Mouse (Mus musculus) embryonic stem cell, embryonic (primary cell): Measurements from ENCODE around the gene Ttll5.

ENCODE experiments used
- CTCF ChIA-PET, 4 experiments: fragments of 300-600 bp in 2 of 4; fragments of 350-600 bp in 2 of 4; sonication (Branson Sonifier 250); formaldehyde crosslinking; loops; one replicate each; lab custom pipeline; 2022; ENCODE audit warnings: inconsistent platforms in 2 of 4; lab: Charles Lee
- POLR2A ChIA-PET, 4 experiments: fragments of 300-600 bp in 2 of 4; fragments of 350-600 bp in 2 of 4; sonication (Branson Sonifier 250); formaldehyde crosslinking; loops; one replicate each; lab custom pipeline; 2022; ENCODE audit warnings: antibody characterized with exemption in 4 of 4, inconsistent platforms in 1 of 4; lab: Charles Lee

Gene Ttll5

DNA sequence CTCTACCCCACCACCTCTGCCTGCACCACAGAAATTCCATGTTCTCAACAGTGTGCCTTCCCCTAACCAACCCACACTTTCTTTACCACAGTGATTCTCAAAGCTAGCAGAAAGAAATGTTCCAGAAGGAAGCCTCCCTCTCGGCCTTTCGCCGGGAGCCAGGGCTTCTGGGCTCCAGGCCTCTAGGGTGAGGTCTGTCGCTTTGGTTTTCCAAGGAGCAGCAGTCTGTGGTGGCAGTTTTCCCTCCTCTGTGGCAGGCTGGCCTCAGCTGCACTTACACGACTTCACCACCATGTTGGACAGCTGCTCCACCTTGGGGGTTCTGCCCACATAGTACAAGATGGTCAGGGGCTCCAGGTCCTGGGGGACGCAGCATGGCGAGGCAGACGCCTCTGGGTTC lies 233.1 kb downstream of the Ttll5 start:
- POLR2A ChIA-PET, result interaction anchor here in 1 of 4 experiments (1.1 kb wide), 1 partner anchor 14 kb away, joined by 3 read pairs; no protein-coding TSS in a partner anchor
- CTCF ChIA-PET, result interaction anchor here in 1 of 4 experiments (0.6 kb wide), 1 partner anchor 954 kb away, joined by 3 read pairs; no protein-coding TSS in a partner anchor

DNA sequence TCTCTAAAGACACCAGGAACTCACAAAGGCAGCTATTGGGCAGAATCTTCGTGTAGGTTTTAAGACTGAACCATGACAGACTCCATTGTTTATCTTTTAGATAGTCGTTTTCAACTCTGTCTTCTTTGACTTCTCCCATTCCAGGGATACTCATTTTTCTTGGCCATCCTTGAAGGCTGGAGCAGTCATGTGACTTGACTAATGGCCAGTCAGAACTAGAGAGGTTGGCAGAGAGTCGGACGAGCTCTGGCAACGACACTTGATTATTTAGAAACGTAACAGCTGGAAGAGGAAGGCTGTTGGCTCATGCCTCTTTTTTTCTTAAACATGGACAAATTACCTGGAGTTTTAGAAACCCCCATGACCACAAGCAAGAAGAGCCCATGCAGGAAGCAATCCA lies 234.9 kb downstream of the Ttll5 start:
- CTCF ChIA-PET, result no interaction called here
- POLR2A ChIA-PET, result interaction anchor here in 1 of 4 experiments (0.7 to 1.1 kb wide), 2 partner anchors 20 to 183 kb away, joined by 3 read pairs; no protein-coding TSS in a partner anchor

DNA sequence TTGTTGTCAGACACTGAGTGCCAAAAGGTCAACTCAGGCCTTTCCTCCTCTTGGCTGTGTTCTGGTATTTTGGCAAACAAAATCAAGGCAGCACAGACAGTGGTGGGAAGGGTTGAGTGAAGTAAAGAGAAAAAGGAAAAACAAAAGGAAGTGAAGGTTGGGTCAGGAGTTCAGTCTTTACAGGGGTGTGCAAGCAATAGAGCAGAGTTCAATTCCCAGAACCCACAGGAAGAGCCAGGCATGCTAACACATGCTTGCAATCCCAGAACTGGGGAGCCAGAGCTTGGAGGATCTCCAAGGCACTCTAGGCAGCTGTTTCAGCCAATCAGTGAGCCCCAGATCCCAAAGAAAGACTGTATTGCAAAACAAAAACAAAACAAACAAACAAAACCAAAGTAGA lies 240.3 kb downstream of the Ttll5 start:
- ChIA-PET POLR2A (no interaction called here), CTCF (no interaction called here)

DNA sequence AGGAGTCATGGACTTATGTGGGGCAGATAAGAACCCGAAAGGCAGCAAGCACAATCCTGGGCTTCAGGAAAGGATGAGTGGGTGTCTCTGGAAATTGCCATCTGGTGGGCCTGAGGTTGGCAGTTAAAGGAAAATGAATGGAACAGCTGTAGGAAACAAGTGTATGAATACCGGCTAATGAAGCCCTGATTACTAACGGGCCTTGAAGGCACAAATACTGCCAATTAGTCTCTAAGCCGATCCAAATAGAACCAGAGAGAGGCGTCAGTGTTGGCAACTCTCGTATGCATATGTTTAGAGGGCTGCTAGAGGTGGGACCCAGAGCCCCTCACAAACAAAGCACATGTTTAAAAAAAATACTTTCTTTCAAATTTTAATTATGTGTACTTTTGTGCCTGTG lies 247.0 kb downstream of the Ttll5 start:
- ChIA-PET POLR2A (interaction anchor here in 2 of 4 experiments (0.6 to 1.3 kb wide), 3 partner anchors 14 to 407 kb away, joined by 3 to 7 read pairs (median 4); no protein-coding TSS in a partner anchor), CTCF (interaction anchor here in 1 of 4 experiments (0.6 kb wide), 1 partner anchor 74 kb away, joined by 4 read pairs; no protein-coding TSS in a partner anchor)

DNA sequence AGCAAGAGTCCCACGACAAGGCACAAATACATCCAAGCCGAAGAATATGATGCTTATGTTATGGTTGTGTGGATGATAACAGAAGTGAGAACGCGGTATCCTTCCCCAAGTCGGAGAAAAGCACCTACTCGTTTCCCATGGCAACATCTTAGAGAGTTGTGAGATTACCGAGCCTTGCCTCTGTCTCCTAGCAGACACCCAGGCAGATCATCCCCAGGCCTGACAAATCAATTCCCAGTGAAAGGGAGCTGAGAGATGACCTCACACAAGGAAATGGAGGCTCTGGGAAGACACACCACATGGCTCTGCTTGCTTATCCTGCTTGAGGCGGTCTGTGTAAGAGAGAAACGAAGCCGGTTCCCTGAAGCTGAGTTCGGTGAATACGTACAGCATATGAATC lies 250.2 kb downstream of the Ttll5 start:
- ChIA-PET CTCF (interaction anchor here in 2 of 4 experiments (0.6 to 2.2 kb wide), 4 partner anchors 12 to 227 kb away, joined by 3 to 11 read pairs (median 4); no protein-coding TSS in a partner anchor), POLR2A (interaction anchor here in 2 of 4 experiments (0.6 to 1.9 kb wide), 3 partner anchors 8 to 101 kb away, joined by 3 to 4 read pairs (median 3); no protein-coding TSS in a partner anchor)

DNA sequence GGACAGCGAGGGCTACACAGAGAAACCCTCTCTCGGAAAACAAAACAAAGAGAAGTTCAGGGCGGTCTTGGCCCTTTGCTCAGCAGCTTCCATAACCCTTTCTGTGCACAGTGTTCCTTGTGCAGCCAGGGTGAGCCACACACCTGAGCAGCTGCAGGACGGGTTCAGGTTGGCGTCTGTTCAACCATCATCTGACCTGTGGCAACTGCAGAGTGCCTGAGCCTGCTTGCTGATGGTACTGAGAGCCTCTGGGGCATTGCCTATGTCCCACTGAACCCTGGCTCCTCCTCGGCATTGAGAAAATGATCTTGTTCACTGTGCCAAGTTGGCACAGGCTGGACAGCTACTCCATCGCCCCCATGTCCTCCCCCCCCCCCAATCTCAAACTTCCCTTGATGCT lies 250.9 kb downstream of the Ttll5 start:
- ChIA-PET CTCF (interaction anchor here in 3 of 4 experiments (0.7 to 2.2 kb wide), 6 partner anchors 122 to 234 kb away, joined by 3 to 11 read pairs (median 6); no protein-coding TSS in a partner anchor), POLR2A (interaction anchor here in 1 of 4 experiments (1.4 to 1.9 kb wide), 5 partner anchors 7 to 123 kb away, joined by 3 to 4 read pairs (median 4); no protein-coding TSS in a partner anchor)

DNA sequence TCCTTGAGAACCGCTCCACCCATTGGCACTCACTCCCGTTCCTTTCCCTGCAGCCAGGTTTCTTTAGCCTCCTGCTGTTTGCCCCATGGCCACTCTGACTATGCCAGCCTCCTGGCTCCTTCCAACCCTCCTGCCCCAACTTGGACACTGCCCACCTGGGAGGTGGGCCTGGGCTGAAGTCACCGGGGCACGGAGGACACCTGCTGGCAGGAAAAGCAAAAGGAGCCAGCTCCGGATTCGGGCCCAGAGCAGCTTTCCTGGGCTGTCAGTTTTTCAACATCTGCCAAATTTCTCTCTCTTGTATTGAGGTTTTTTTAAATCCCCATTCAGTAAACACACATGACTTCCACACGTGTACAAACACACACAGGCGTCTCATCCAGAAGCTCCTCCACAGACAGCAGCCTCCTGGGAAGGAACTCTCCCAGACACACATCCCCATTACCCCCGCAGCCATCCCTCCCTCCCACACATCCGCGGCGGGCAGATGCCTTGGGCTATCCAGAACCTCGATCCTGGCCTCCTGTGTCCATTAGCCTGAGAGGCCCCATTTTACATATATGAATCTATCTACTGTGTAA lies 252.0 kb downstream of the Ttll5 start:
- ChIA-PET CTCF (interaction anchor here (0.5 to 2.2 kb wide), 17 partner anchors 40 to 594 kb away, joined by 3 to 11 read pairs (median 4); no protein-coding TSS in a partner anchor), POLR2A (interaction anchor here in 1 of 4 experiments (0.6 to 1.9 kb wide), 6 partner anchors 8 to 859 kb away, joined by 3 to 5 read pairs (median 4); no protein-coding TSS in a partner anchor)

DNA sequence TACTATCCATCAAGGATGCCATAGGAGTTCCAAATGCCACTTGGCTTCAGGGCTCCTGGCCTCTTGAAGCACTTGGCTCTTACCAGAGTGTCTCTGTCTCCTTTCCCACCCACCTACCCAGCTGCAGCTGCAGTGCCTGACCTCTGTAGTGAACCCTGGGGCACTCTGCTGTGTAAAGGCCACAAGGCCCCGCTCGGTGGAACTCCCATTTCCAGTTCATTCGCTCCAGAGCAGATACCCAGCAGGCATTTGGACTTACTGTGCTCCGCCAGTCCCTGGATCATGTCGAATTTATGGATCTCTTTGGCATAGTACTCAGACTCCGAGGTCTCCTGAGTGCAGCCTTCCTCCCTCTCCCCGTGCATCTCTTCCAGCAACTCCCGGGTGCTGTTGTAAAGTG lies 252.9 kb downstream of the Ttll5 start:
- ChIA-PET POLR2A (interaction anchor here in 1 of 4 experiments (0.9 kb wide), 1 partner anchor 10 kb away, joined by 3 read pairs; no protein-coding TSS in a partner anchor), CTCF (interaction anchor here in 3 of 4 experiments (1.1 to 2.1 kb wide), 5 partner anchors 52 to 228 kb away, joined by 4 to 13 read pairs (median 7); no protein-coding TSS in a partner anchor)

DNA sequence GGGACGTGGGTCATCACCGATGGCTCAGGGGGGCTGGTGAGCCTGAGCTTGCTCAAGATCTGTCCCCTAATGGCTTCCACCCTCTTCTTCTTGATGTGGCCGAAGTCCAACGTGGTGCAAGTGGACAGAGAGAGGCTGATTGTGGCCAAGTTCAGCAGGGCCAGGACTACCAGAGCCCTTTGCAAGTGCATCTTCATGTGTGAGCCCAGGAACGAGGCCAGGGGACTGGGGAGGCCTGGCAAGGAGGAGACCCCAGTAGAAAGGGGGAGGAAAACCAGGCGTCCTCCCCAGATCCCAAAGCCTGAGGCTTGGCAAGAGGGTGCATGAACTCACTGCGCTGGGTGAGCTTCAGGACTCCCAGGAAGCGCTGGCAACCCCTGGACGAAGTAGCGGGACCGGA lies 253.3 kb downstream of the Ttll5 start:
- POLR2A ChIA-PET, result interaction anchor here in 2 of 4 experiments (0.7 to 1.6 kb wide), 5 partner anchors 9 to 218 kb away, joined by 3 to 5 read pairs (median 4); no protein-coding TSS in a partner anchor

DNA sequence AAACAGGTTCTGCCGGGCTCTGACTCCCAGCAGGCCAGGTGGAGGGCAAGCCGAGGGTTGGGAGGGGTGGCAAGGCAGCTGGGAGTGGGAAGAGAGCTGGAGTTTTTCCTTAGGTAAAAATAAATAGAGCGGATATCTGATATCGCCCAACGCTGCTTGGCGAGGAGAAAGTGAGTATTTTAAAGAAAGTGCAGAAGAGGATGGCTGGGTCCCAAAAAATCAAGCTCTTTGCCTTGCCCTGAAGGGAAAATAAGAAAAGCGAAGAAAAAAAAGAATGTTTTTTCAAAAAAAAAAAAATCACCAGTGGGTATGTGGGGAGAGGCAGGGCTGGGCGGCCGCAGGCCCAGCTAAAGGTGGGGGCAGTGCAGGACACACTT lies 253.7 kb downstream of the Ttll5 start:
- CTCF ChIA-PET, result interaction anchor here (0.6 to 2.1 kb wide), 23 partner anchors 10 to 351 kb away, joined by 3 to 13 read pairs (median 4); no protein-coding TSS in a partner anchor
- POLR2A ChIA-PET, result interaction anchor here (0.7 to 1.6 kb wide), 10 partner anchors 9 to 219 kb away, joined by 3 to 5 read pairs (median 3); no protein-coding TSS in a partner anchor

More for the DNA sequence above, 253.3 kb downstream of the Ttll5 start:
- CTCF ChIA-PET, result interaction anchor here in 3 of 4 experiments (0.6 to 2.1 kb wide), 10 partner anchors 25 to 348 kb away, joined by 3 to 13 read pairs (median 4); no protein-coding TSS in a partner anchor

DNA sequence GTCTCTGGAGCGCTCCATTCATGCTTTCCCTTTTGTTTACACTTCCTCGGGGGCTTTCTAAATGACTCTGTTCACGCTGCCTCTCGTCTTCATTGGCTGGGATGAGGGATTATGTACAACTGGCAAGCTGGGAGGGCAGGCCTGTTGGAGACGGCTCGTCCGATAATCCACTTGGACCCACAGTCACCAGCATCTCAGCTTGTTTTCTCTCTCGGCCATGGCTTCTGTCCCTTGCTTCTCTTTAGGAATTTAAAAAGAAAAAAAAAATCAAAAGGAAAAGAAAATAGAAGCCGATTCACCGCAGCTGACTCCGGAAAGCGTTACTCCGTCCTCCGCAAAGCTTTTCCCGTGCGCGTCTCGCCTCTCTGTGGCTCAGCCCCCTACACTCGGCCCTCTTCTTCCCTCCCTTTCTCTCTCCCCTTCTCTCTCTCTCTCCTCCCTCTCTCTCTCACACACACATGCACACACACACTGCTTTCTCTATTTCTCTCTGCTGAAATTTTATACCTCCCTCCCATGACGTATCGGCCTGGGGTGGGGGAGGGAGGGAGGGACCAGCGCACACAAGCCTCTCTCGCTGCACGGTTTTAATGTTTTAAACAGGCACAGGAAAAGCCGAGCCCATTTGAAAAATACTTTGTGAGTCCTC lies 254.2 kb downstream of the Ttll5 start, which contains the start of gene Tgfb3:
Gene Tgfb3, minus strand, starts transcription at position 489 of the 649 bp plus-strand sequence.
- CTCF ChIA-PET, result interaction anchor here (0.6 to 2.1 kb wide), 36 partner anchors 9 to 867 kb away, joined by 3 to 13 read pairs (median 4); no protein-coding TSS in a partner anchor
- POLR2A ChIA-PET, result interaction anchor here (0.7 to 1.6 kb wide), 9 partner anchors 9 to 219 kb away, joined by 3 to 5 read pairs (median 3); no protein-coding TSS in a partner anchor

DNA sequence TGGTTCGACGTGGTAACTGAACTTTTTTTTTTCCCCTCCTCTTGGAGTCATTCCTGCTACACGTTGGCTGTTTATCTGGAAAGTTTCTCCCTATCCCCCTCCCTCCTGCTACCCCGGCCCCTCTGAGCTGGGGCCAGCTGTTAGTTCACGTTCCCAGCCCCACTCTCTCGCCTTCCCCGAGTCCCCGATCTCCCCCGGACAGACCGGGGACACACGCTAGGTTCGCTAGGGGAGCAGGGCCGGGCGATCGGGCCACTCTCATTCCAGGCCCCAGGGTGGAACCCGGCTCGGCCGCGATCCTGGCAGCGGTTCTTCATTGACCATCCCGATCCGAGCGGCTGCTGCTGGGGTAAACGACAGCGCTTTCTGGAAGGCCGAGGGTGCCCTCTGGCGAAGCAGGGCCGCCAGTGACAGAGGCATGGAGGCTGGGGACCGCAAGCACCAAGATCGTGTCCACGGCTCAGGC lies 254.8 kb downstream of the Ttll5 start:
- POLR2A ChIA-PET, result interaction anchor here in 3 of 4 experiments (0.6 to 1.6 kb wide), 5 partner anchors 12 to 1124 kb away, joined by 3 to 5 read pairs (median 3); no protein-coding TSS in a partner anchor
- CTCF ChIA-PET, result interaction anchor here (0.6 to 2.1 kb wide), 30 partner anchors 11 to 866 kb away, joined by 3 to 13 read pairs (median 4); no protein-coding TSS in a partner anchor

DNA sequence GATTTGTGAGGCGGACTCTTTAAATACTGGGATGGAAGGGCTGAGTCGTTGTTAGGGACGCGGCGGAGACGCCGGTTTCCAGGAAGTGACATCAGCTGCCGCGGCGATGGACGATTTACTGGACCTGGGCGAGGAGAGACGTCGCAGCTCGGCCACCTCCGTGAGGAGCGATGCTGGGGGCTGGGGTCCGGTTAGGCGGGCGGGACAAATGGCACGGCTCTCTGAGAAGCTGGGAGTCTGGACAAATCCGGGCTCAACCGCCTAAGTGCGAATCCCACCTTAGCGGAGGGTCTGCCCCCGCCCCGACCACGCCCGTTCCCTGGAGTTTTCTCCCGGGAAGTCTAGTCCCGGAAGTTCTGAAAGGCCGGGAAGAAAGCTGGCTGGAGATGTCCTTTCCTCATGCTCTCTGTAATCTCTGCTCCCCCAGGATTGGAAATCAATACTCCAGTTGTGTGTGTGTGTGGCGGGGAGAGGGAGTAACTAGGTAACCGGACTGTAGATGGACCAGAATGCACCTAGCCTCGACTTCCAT lies 258.1 kb downstream of the Ttll5 start, which contains the start of gene Ift43:
Gene Ift43, plus strand, starts transcription at position 61 of the 532 bp plus-strand sequence.
- ChIA-PET CTCF (interaction anchor here in 2 of 4 experiments (0.6 to 1.3 kb wide), 3 partner anchors 9 to 1659 kb away, joined by 5 to 6 read pairs (median 6); no protein-coding TSS in a partner anchor), POLR2A (interaction anchor here in 2 of 4 experiments (0.6 to 1.5 kb wide), 5 partner anchors 10 to 173 kb away, joined by 3 to 5 read pairs (median 3); no protein-coding TSS in a partner anchor)

DNA sequence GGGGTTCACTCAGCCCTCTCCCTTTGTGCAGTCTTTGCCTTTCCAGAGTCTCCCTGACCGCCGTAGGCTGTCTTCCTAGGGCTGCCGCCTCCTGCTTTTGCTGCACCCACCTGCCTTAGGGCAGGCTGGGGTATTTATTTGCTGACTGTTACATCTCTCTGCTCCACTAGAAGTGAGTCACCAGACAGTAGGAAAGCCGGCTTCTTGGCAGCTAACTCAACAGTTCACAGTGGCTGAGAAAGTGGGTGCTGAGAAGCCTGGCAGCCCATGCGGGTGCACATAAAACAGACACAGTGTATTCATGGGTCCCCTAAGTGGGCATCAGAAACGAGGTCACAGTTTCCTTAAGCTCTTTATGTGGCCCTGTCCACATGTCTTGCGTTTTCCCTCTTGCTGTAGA lies 261.4 kb downstream of the Ttll5 start:
- ChIA-PET CTCF (no interaction called here), POLR2A (interaction anchor here in 2 of 4 experiments (0.5 to 1.2 kb wide), 2 partner anchors 37 to 927 kb away, joined by 3 to 8 read pairs; no protein-coding TSS in a partner anchor)

DNA sequence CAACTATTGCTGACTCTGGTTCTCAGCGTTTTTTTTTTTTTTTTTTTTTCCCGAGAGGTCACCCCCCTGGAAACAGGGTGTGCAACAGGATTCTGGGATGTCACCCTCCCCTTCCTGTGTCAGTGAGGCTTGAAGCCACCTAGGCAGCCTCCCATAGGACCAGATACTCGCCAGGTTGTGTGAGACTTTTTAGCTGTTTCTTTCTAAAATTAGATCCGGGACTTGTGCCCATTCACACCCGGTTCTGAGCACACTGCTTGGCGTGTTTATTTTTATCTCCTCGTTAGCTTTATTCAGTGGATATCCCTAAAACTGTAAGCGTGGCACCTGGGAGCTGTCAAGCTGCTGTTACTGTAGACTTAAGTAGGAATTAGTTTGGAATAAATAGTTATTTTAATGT lies 262.1 kb downstream of the Ttll5 start:
- ChIA-PET POLR2A (interaction anchor here in 2 of 4 experiments (0.7 to 1.6 kb wide), 7 partner anchors 8 to 300 kb away, joined by 3 to 12 read pairs (median 3); no protein-coding TSS in a partner anchor), CTCF (no interaction called here)

DNA sequence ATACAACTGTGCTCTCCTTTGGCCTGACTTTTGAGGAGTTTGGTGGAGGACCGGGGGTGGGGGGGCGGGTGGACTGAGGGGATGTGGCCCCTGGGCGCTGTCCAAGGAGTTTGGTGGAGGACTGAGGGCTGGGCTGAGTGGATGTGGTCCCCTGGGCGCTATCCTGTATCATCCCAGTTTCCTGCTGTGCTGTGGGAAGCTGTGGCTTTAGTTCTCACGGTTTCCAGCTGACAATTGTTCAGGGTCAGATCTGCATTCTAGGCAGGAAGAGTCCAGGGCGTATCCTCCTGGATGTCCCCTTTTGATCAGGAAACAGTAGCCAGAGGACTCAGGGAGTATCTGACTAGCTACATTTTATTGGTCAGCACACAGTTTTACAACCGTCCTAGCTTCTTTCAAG lies 263.6 kb downstream of the Ttll5 start:
- ChIA-PET POLR2A (interaction anchor here in 2 of 4 experiments (0.7 to 1.6 kb wide), 8 partner anchors 10 to 634 kb away, joined by 3 to 6 read pairs (median 4); no protein-coding TSS in a partner anchor), CTCF (interaction anchor here in 2 of 4 experiments (0.6 kb wide), 2 partner anchors 10 to 91 kb away, joined by 3 to 4 read pairs; no protein-coding TSS in a partner anchor)

DNA sequence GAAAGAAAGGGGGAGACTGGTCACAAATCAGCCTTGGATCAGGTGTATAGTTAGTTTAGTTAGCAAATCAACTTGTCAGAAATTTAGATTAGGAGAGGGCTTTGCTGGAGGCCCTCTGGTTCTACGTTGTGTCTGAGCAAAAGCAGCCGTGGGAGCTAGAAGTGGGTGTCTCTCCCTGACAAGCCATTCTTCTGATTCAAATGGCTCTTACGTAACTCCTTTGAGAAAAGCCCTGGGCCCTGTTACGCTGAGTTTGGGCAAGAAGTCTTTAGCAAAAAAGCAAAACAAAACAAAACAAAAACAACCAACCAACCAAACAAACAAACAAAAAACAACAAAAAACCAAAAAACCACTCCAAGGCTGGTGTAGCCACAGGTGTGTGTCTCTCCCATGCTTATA lies 266.3 kb downstream of the Ttll5 start:
- CTCF ChIA-PET, result interaction anchor here in 1 of 4 experiments (0.6 kb wide), 1 partner anchor 12 kb away, joined by 3 read pairs; no protein-coding TSS in a partner anchor
- POLR2A ChIA-PET, result interaction anchor here in 1 of 4 experiments (0.6 kb wide), 1 partner anchor 1327 kb away, joined by 3 read pairs; no protein-coding TSS in a partner anchor
